Comparison of ENCODE assay signal across 18 mouse cellular contexts in the genomic region with DNA sequence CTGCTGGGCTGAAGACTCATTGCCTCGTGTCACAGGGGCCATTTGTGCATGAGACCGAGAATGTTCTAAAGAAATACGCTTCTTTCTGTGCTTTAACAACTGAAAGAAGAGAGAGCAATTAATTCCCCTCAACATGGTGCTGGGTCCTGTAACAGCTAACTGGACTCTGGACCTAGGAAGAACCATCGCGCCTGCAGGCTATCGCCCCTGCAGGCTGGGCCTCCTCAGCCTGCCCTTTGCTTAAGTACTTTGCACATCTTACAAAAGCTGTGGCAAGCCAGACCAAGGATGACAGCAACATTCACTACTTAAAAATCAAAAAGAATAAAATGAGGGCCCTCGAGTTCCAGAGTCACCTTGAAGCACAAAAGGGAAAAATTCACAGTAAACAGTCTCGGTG.
"Had no signal": no experiment of that assay in that cellular context is flagged by ENCODE, and none has a peak within 500 bp of the region (broad histone marks: within the 10 kb centered on the region; RNA-seq: fewer than 3 reads in every experiment).

No protein-coding gene starts in this region.

- H3K36me3 ChIP-seq: midbrain, embryonic 10.5 days; midbrain, embryonic 12.5 days; neural tube, embryonic 13.5 days; neural tube, embryonic 15.5 days had no signal

- H3K27ac ChIP-seq: midbrain, embryonic 10.5 days; midbrain, embryonic 12.5 days; neural tube, embryonic 13.5 days; neural tube, embryonic 15.5 days had no signal

- H3K9me3 ChIP-seq: midbrain, embryonic 10.5 days; midbrain, embryonic 12.5 days; neural tube, embryonic 13.5 days; neural tube, embryonic 15.5 days had no signal

- H3K27me3 ChIP-seq: midbrain, embryonic 12.5 days; neural tube, embryonic 13.5 days; neural tube, embryonic 15.5 days had no signal

- DNase-seq: lung, adult 18-20 months; lung, embryonic 14.5 days; lung, postnatal 10 days; lung, postnatal 4 days; retina, postnatal 1 day; right cerebral cortex, adult 18-20 months; right cerebral cortex, postnatal 25 days; right cerebral cortex, postnatal 4 days; spleen, adult 18-20 months; thymus, adult 18-20 months; thymus, postnatal 14 days; thymus, postnatal 36 days had no signal

- H3K9ac ChIP-seq: lung, embryonic 14.5 days; midbrain, embryonic 12.5 days; neural tube, embryonic 13.5 days; neural tube, embryonic 15.5 days had no signal

- H3K4me2 ChIP-seq: lung, embryonic 14.5 days; midbrain, embryonic 12.5 days; neural tube, embryonic 13.5 days; neural tube, embryonic 15.5 days had no signal

- H3K4me3 ChIP-seq: midbrain, embryonic 10.5 days; midbrain, embryonic 12.5 days; myocyte; neural tube, embryonic 13.5 days; neural tube, embryonic 15.5 days had no signal

- ATAC-seq: midbrain, embryonic 16.5 days had no signal

- H3K4me1 ChIP-seq: neural tube, embryonic 13.5 days had no signal
